ENCODE assay signal across 16 mouse cellular contexts in genomic region chr12:51001096-51001495, GRCm38 (mm10).
A peak's percentile ranks its signal among the peaks of the same experiment; 100 is the strongest.
DNase-seq lines count a peak whose midpoint lies in the region; ATAC-seq and TF ChIP-seq lines count a peak whose summit lies in the region.
"Had no signal": no experiment of that assay in that cellular context is flagged by ENCODE, and none has a peak within 500 bp of the region (broad histone marks: within the 10 kb centered on the region; RNA-seq: fewer than 3 reads in every experiment).

No protein-coding gene starts in this region.

- no peak for TF ChIP-seq CTCF in kidney, postnatal 0 days (IDR thresholded peaks at IDR 0.05; ENCODE audit: low read depth)

- WGBS in kidney, postnatal 0 days = 33% methylated on average over 4 of the region's 4 CpGs
- WGBS in forebrain, embryonic 11.5 days = 24% methylated on average over 4 of the region's 4 CpGs
- WGBS in limb, embryonic 12.5 days = 33% methylated on average over 4 of the region's 4 CpGs
- 37% methylated on average over 4 of the region's 4 CpGs for WGBS in midbrain, embryonic 16.5 days

- H3K27ac ChIP-seq in kidney, postnatal 0 days = no peak overlapping the region
- H3K27ac ChIP-seq in forebrain, embryonic 11.5 days (ENCODE audit: low read depth, low read length) = peak overlapping the region; percentile 88
- H3K27ac ChIP-seq in limb, embryonic 12.5 days = no peak overlapping the region; the same call in 1 of the 2 replicates
- peak overlapping the region; percentile 72 for H3K27ac ChIP-seq in midbrain, embryonic 16.5 days (ENCODE audit: low read length)
- H3K27ac ChIP-seq: embryonic facial prominence, embryonic 12.5 days had no signal

- no peak overlapping the region for H3K4me2 ChIP-seq in kidney, postnatal 0 days (ENCODE audit: low read length)
- peak overlapping the region; percentile 39 for H3K4me2 ChIP-seq in forebrain, embryonic 11.5 days (ENCODE audit: low read depth, low read length, severe bottlenecking)
- peak overlapping the region; percentile 44 for H3K4me2 ChIP-seq in limb, embryonic 12.5 days
- peak overlapping the region; percentile 33 for H3K4me2 ChIP-seq in midbrain, embryonic 16.5 days (ENCODE audit: low read length)
- H3K4me2 ChIP-seq: embryonic facial prominence, embryonic 12.5 days had no signal

- no peaks in the 10 kb centered on the region for H3K9me3 ChIP-seq in kidney, postnatal 0 days (replicated peaks; ENCODE audit: low read length)
- no peaks in the 10 kb centered on the region for H3K9me3 ChIP-seq in forebrain, embryonic 11.5 days (ENCODE audit: control insufficient read depth, low read length)
- H3K9me3 ChIP-seq in limb, embryonic 12.5 days = no peaks in the 10 kb centered on the region
- H3K9me3 ChIP-seq in midbrain, embryonic 16.5 days (replicated peaks; ENCODE audit: control insufficient read depth, low read length, poor library complexity, severe bottlenecking) = no peaks in the 10 kb centered on the region
- H3K9me3 ChIP-seq: embryonic facial prominence, embryonic 12.5 days had no signal

- no peaks in the 10 kb centered on the region for H3K36me3 ChIP-seq in kidney, postnatal 0 days (ENCODE audit: insufficient read depth, low read length)
- no peaks in the 10 kb centered on the region for H3K36me3 ChIP-seq in forebrain, embryonic 11.5 days (ENCODE audit: control insufficient read depth, insufficient read depth, low read length)
- H3K36me3 ChIP-seq in limb, embryonic 12.5 days = no peaks in the 10 kb centered on the region
- H3K36me3 ChIP-seq in midbrain, embryonic 16.5 days (ENCODE audit: control insufficient read depth, insufficient read depth, low read length) = no peaks in the 10 kb centered on the region
- H3K36me3 ChIP-seq: embryonic facial prominence, embryonic 12.5 days; G1E had no signal

- no peak overlapping the region for H3K9ac ChIP-seq in kidney, postnatal 0 days (ENCODE audit: low read depth, low read length)
- H3K9ac ChIP-seq in forebrain, embryonic 11.5 days (ENCODE audit: low read length) = peak overlapping the region; percentile 52
- no peak overlapping the region for H3K9ac ChIP-seq in limb, embryonic 12.5 days (replicated peaks)
- no peak overlapping the region for H3K9ac ChIP-seq in midbrain, embryonic 16.5 days (ENCODE audit: low read depth, low read length)
- H3K9ac ChIP-seq: embryonic facial prominence, embryonic 12.5 days; liver, postnatal 0 days had no signal

- H3K4me3 ChIP-seq in kidney, postnatal 0 days (replicated peaks; ENCODE audit: low read depth, low read length) = no peak overlapping the region
- no peak overlapping the region for H3K4me3 ChIP-seq in forebrain, embryonic 11.5 days (ENCODE audit: low read depth, low read length)
- no peak overlapping the region for H3K4me3 ChIP-seq in limb, embryonic 12.5 days (replicated peaks)
- H3K4me3 ChIP-seq in midbrain, embryonic 16.5 days (ENCODE audit: low read depth, low read length) = no peak overlapping the region
- H3K4me3 ChIP-seq: embryonic facial prominence, embryonic 12.5 days; myocyte had no signal

- no peaks in the 10 kb centered on the region for H3K27me3 ChIP-seq in kidney, postnatal 0 days (ENCODE audit: insufficient read depth, low read length)
- peaks cover 2% of the 10 kb centered on the region; the same call in 1 of the 2 replicates for H3K27me3 ChIP-seq in forebrain, embryonic 11.5 days (ENCODE audit: control insufficient read depth, insufficient read depth, low read length)
- 0 out of 2 replicates have a peak, but pooled peaks cover 6% of the 10 kb centered on the region for H3K27me3 ChIP-seq in limb, embryonic 12.5 days
- peaks cover 5% of the 10 kb centered on the region; the same call in 1 of the 2 replicates for H3K27me3 ChIP-seq in midbrain, embryonic 16.5 days (ENCODE audit: control insufficient read depth, insufficient read depth, low read depth, low read length)
- H3K27me3 ChIP-seq: embryonic facial prominence, embryonic 12.5 days had no signal

- peak; percentile 46 for DNase-seq in kidney, postnatal 0 days (ENCODE audit: low spot score)
- no peak for DNase-seq in kidney, adult 8-10 months
- no peak for DNase-seq in forebrain, embryonic 11.5 days (ENCODE audit: low spot score)
- no peak for DNase-seq in gastrocnemius, postnatal 10 days
- DNase-seq in right cerebral cortex, adult 2 months (ENCODE audit: low spot score in 2 of 2) = no peak
- DNase-seq: B cell, adult 2 months; heart, adult 18-20 months; liver, postnatal 0 days; thymus, postnatal 4 days had no signal

- no peaks in the 10 kb centered on the region for H3K4me1 ChIP-seq in kidney, postnatal 0 days (replicated peaks; ENCODE audit: insufficient read depth, low read length)
- H3K4me1 ChIP-seq in forebrain, embryonic 11.5 days (replicated peaks; ENCODE audit: control insufficient read depth, insufficient read depth, low read length) = peaks cover 16% of the 10 kb centered on the region
- H3K4me1 ChIP-seq in limb, embryonic 12.5 days (replicated peaks) = peaks cover 32% of the 10 kb centered on the region
- peaks cover 30% of the 10 kb centered on the region for H3K4me1 ChIP-seq in midbrain, embryonic 16.5 days (ENCODE audit: control insufficient read depth, insufficient read depth, low read length)

- ATAC-seq in kidney, postnatal 0 days (replicated peaks; ENCODE audit: low FRiP score, low read depth) = no peak
- ATAC-seq in forebrain, embryonic 11.5 days (replicated peaks; ENCODE audit: low FRiP score) = no peak
- ATAC-seq in limb, embryonic 12.5 days (ENCODE audit: insufficient number of reproducible peaks, insufficient read depth, low FRiP score, low TSS enrichment, low read depth) = no peak
- ATAC-seq in midbrain, embryonic 16.5 days = no peak
- no peak for ATAC-seq in megakaryocyte progenitor cell, adult 5-6 weeks (replicated peaks; ENCODE audit: poor library complexity)
- ATAC-seq: activated CD4-positive, CD25-positive, alpha-beta regulatory T cell, adult 4 months; liver, postnatal 0 days had no signal

Comparison
In these comparisons a context has a peak if more than half of its experiments do, and no peak if none do; other contexts are left out.
1. H3K27ac ChIP-seq: peak in forebrain, embryonic 11.5 days (single experiment) and midbrain, embryonic 16.5 days (single experiment); none in kidney, postnatal 0 days (single experiment) and limb, embryonic 12.5 days (single experiment).